Comparison of ENCODE assay signal across 18 mouse cellular contexts in genomic region chr19:41259256-41259655, GRCm38 (mm10). TPM values are rescaled to one million over a fixed set of nuclear protein-coding genes. Genes with fewer than 3 reads are reported as not detected.
DNase-seq lines count a peak whose midpoint lies in the region; TF ChIP-seq lines count a peak whose summit lies in the region.
"Had no signal": no experiment of that assay in that cellular context is flagged by ENCODE, and none has a peak within 500 bp of the region (broad histone marks: within the 10 kb centered on the region; RNA-seq: fewer than 3 reads in every experiment).

No protein-coding gene starts in this region.

- no peak for TF ChIP-seq EP300 in CH12.LX (IDR thresholded peaks at IDR 0.05; ENCODE audit: low read length)

- H3K79me2 ChIP-seq in CH12.LX (replicated peaks; ENCODE audit: control insufficient read depth, extremely low read depth, insufficient read depth, poor library complexity, severe bottlenecking) (peaks cover 70% of the 10 kb centered on the region), myocyte (ENCODE audit: control insufficient read depth, insufficient read depth) (peaks cover 92% of the 10 kb centered on the region)

- no peak for TF ChIP-seq CTCF in thymus, adult 2 months (IDR thresholded peaks at IDR 0.05; ENCODE audit: borderline replicate concordance, control insufficient read depth, extremely low read depth, insufficient read depth, low read length, poor library complexity)
- no peak for TF ChIP-seq CTCF in CH12.LX (conservative IDR thresholded peaks at IDR 0.05 in 1 of 2, IDR thresholded peaks at IDR 0.05 in 1 of 2; ENCODE audit: low read depth in 2 of 2, low read length in 2 of 2)

- TF ChIP-seq POLR2A in thymus, adult 2 months (IDR thresholded peaks at IDR 0.05; ENCODE audit: control insufficient read depth, extremely low read depth, insufficient read depth, low read length, poor library complexity), result no peak
- TF ChIP-seq POLR2A in CH12.LX (IDR thresholded peaks at IDR 0.05; ENCODE audit: low read depth, low read length) (no peak), myocyte (IDR thresholded peaks at IDR 0.05; ENCODE audit: insufficient read length, low read depth) (no peak)

- peak; percentile 64 for DNase-seq in heart, adult 11 months
- DNase-seq in heart, postnatal 10 days, result no peak
- DNase-seq in thymus, adult 2 months, result peak; percentile 22
- no peak for DNase-seq in thymus, postnatal 25 days
- DNase-seq in CH12.LX (ENCODE audit: extremely low read depth), result no peak
- DNase-seq in embryo, embryonic 11 days, result no peak
- DNase-seq: cerebellum, adult 8-10 months; cerebellum, adult 9-11 months had no signal

- no peaks in the 10 kb centered on the region for H3K9me3 ChIP-seq in CH12.LX (replicated peaks; ENCODE audit: low read length)
- H3K9me3 ChIP-seq: embryonic facial prominence, embryonic 10.5 days; embryonic facial prominence, embryonic 12.5 days; forebrain, embryonic 13.5 days; forebrain, embryonic 15.5 days had no signal

- no peak overlapping the region; the same call in 1 of the 2 replicates for H3K4me2 ChIP-seq in CH12.LX (ENCODE audit: insufficient read depth, low read depth, poor library complexity, severe bottlenecking)
- H3K4me2 ChIP-seq in myocyte (ENCODE audit: low read depth), result peak overlapping the region; percentile 16
- H3K4me2 ChIP-seq: embryonic facial prominence, embryonic 12.5 days; forebrain, embryonic 13.5 days; forebrain, embryonic 15.5 days had no signal

- no peak overlapping the region for H3K27ac ChIP-seq in thymus, adult 2 months (ENCODE audit: control insufficient read depth, insufficient read depth, low read length)
- H3K27ac ChIP-seq in CH12.LX (ENCODE audit: insufficient read depth, low read depth), result no peak overlapping the region
- H3K27ac ChIP-seq: embryonic facial prominence, embryonic 10.5 days; embryonic facial prominence, embryonic 12.5 days; forebrain, embryonic 13.5 days; forebrain, embryonic 15.5 days had no signal

- TF ChIP-seq RAD21 in CH12.LX (IDR thresholded peaks at IDR 0.05; ENCODE audit: low read depth, low read length), result no peak

- H3K27me3 ChIP-seq in thymus, adult 2 months (ENCODE audit: control insufficient read depth, insufficient read depth, low read length), result no peaks in the 10 kb centered on the region
- no peaks in the 10 kb centered on the region for H3K27me3 ChIP-seq in CH12.LX (replicated peaks)
- H3K27me3 ChIP-seq in myocyte (ENCODE audit: control insufficient read depth, insufficient read depth, insufficient read length), result no peaks in the 10 kb centered on the region
- H3K27me3 ChIP-seq: embryonic facial prominence, embryonic 12.5 days; forebrain, embryonic 13.5 days; forebrain, embryonic 15.5 days; Patski had no signal

- dilution Hi-C loops in CH12.LX (cut with MboI; ENCODE audit: extremely low pct_ligation_motif_present, extremely low pct_unique_long_range_greater_than_20kb, low sequenced_read_pairs), result no loop called here

- no peak overlapping the region for H3ac ChIP-seq in myocyte (ENCODE audit: control insufficient read depth, insufficient read length)

- peaks cover 11% of the 10 kb centered on the region for H3K4me1 ChIP-seq in thymus, adult 2 months (replicated peaks; ENCODE audit: control insufficient read depth, insufficient read depth, low read length)
- H3K4me1 ChIP-seq in CH12.LX (ENCODE audit: control insufficient read depth in 1 of 2, insufficient read depth in 2 of 2), result peaks cover 7 to 40% of the 10 kb centered on the region in 2 experiments

- 37% methylated on average over 6 of the region's 6 CpGs for WGBS in thymus, adult 2 months

- intact Hi-C loops in heart, postnatal 10 days (cut with DNase I), result no loop called here

- in situ Hi-C loops in CH12.LX (cut with MboI; ENCODE audit: low pct_ligation_motif_present, low pct_unique_long_range_greater_than_20kb, low sequenced_read_pairs), result no loop called here

- peaks cover 6% of the 10 kb centered on the region for H3K36me3 ChIP-seq in thymus, adult 2 months (ENCODE audit: control insufficient read depth, insufficient read depth, low read length)
- H3K36me3 ChIP-seq in CH12.LX (replicated peaks in 1 of 2; ENCODE audit: control insufficient read depth in 1 of 2, insufficient read depth in 1 of 2, low read length in 1 of 2) (peaks cover 9 to 54% of the 10 kb centered on the region in 2 experiments), myocyte (ENCODE audit: control insufficient read depth, insufficient read depth) (peaks cover 6% of the 10 kb centered on the region)
- H3K36me3 ChIP-seq: embryonic facial prominence, embryonic 12.5 days; forebrain, embryonic 15.5 days had no signal

- H3K9ac ChIP-seq in CH12.LX (ENCODE audit: insufficient read depth, low read depth), result no peak overlapping the region
- H3K9ac ChIP-seq: embryonic facial prominence, embryonic 12.5 days; forebrain, embryonic 13.5 days; forebrain, embryonic 15.5 days; forebrain, postnatal 0 days had no signal

- H3K4me3 ChIP-seq in thymus, adult 2 months (ENCODE audit: control insufficient read depth, insufficient read depth, low read length), result no peak overlapping the region
- H3K4me3 ChIP-seq in CH12.LX (replicated peaks in 1 of 3; ENCODE audit: low read depth in 2 of 3, low read length in 2 of 3, poor library complexity in 1 of 3) (no peak overlapping the region), myocyte (no peak overlapping the region)
- H3K4me3 ChIP-seq: embryonic facial prominence, embryonic 10.5 days; embryonic facial prominence, embryonic 12.5 days; forebrain, embryonic 13.5 days; forebrain, embryonic 15.5 days had no signal

TF ChIP-seq in CH12.LX, 34 proteins besides CTCF, POLR2A, EP300 and RAD21:
- TF ChIP-seq JUN (IDR thresholded peaks at IDR 0.05; ENCODE audit: insufficient read depth, low read depth, low read length) (no peak), SIN3A (IDR thresholded peaks at IDR 0.05; ENCODE audit: low read length) (no peak), KAT2A (IDR thresholded peaks at IDR 0.05; ENCODE audit: insufficient replicate concordance, low read length) (no peak), MAX (IDR thresholded peaks at IDR 0.05; ENCODE audit: low read length) (0 out of 2 replicates have a peak, but pooled peaks have one; percentile 0), USF1 (IDR thresholded peaks at IDR 0.05; ENCODE audit: low read depth, low read length) (no peak), PAX5 (IDR thresholded peaks at IDR 0.05; ENCODE audit: low read length) (no peak)

TF ChIP-seq in myocyte, 11 proteins besides CTCF, POLR2A, EP300 and RAD21:
- TF ChIP-seq MYOG (IDR thresholded peaks at IDR 0.05; ENCODE audit: control insufficient read depth in 1 of 3, insufficient read depth in 1 of 3, insufficient read length in 2 of 3, low read depth in 2 of 3) (no peak), CEBPB (IDR thresholded peaks at IDR 0.05; ENCODE audit: insufficient read depth, poor library complexity, severe bottlenecking) (no peak), USF1 (IDR thresholded peaks at IDR 0.05; ENCODE audit: low read depth) (no peak), TCF12 (IDR thresholded peaks at IDR 0.05; ENCODE audit: insufficient read depth, poor library complexity, severe bottlenecking) (no peak), MYOD1 (IDR thresholded peaks at IDR 0.05; ENCODE audit: control insufficient read depth in 1 of 3, insufficient read length in 2 of 3, low read depth in 2 of 3) (no peak), E2F4 (IDR thresholded peaks at IDR 0.05; ENCODE audit: insufficient read depth) (no peak), SRF (IDR thresholded peaks at IDR 0.05; ENCODE audit: control insufficient read depth, insufficient read length, low read depth) (no peak), TCF3 (IDR thresholded peaks at IDR 0.05; ENCODE audit: insufficient read length, low read depth) (no peak), POLR2AphosphoS2 (IDR thresholded peaks at IDR 0.05; ENCODE audit: insufficient read length, low read depth) (no peak), REST (IDR thresholded peaks at IDR 0.05; ENCODE audit: insufficient read depth, insufficient read length) (no peak), MAX (IDR thresholded peaks at IDR 0.05; ENCODE audit: low read depth) (no peak)

RNA-seq across cellular contexts. Expression of gene Tm9sf3, which starts 4.5 kb away (rescaled TPM):
- 100 to 1,000 TPM; 109 to 121 TPM for total RNA-seq in heart, postnatal 10 days (2021)
- polyA plus RNA-seq in thymus, adult 2 months (2012; rRNA removed), result 56.9 and 59.7 TPM in 2 replicates
- total RNA-seq in CH12.LX (2012; rRNA removed) (137 and 162 TPM in 2 replicates), CH12.LX (2014; rRNA removed) (294 and 332 TPM in 2 replicates)
- polyA plus RNA-seq in CH12.LX (2012; ENCODE audit: insufficient read length, low read depth) (175 and 182 TPM in 2 replicates), myocyte (2012; fragmentation: generic; extraction: Trizol) (45.5 TPM)

RNA-seq across cellular contexts. Expression of gene Tll2, which starts 52.6 kb away (rescaled TPM):
- total RNA-seq in heart, postnatal 10 days (2021), result 1 to 10 TPM; 1.3 to 2.4 TPM
- 0.05 and 0.09 TPM in 2 replicates for polyA plus RNA-seq in thymus, adult 2 months (2012; rRNA removed)
- not detected in 2 replicates for total RNA-seq in CH12.LX (2012; rRNA removed)
- total RNA-seq in CH12.LX (2014; rRNA removed), result not detected in 2 replicates
- not detected in 2 replicates for polyA plus RNA-seq in CH12.LX (2012; ENCODE audit: insufficient read length, low read depth)
- not detected for polyA plus RNA-seq in myocyte (2012; fragmentation: generic; extraction: Trizol)
- total RNA-seq: adrenal gland, adult 2 months had no signal
- polyA plus RNA-seq: activated CD4-positive, CD25-positive, alpha-beta regulatory T cell, adult 4 months; CD4-positive, CD25-positive, alpha-beta regulatory T cell, adult 4 months had no signal

Comparison
In these comparisons a context has a peak if more than half of its experiments do, and no peak if none do; other contexts are left out.
1. DNase-seq: peak in heart, adult 11 months (single experiment) and thymus, adult 2 months (single experiment); none in heart, postnatal 10 days (0 of 2), thymus, postnatal 25 days (single experiment), CH12.LX (single experiment) and embryo, embryonic 11 days (single experiment).